Mouse (Mus musculus) heart, postnatal 14 days (tissue): ENCODE data around the gene Nags. TPM values are rescaled to one million over a fixed set of nuclear protein-coding genes. Genes with fewer than 3 reads are reported as not detected.

Experiments used
- DNase-seq, 2 experiments: peaks; one replicate each; pipeline ENCODE4 v3.0.0; 2021 to 2022
- intact Hi-C: fragments of 180-260 bp; cut with DNase I; formaldehyde crosslinking; loops from one replicate; pipeline ENCODE4 v1.15.1; 2025
- total RNA-seq, 2 experiments: library from RNA; stranded (reverse); gene quantifications; 2 replicates each; pipeline ENCODE4 v1.2.3; 2021

The Nags gene
- total RNA-seq, 2 experiments from 2014 or later: not detected

DNA sequence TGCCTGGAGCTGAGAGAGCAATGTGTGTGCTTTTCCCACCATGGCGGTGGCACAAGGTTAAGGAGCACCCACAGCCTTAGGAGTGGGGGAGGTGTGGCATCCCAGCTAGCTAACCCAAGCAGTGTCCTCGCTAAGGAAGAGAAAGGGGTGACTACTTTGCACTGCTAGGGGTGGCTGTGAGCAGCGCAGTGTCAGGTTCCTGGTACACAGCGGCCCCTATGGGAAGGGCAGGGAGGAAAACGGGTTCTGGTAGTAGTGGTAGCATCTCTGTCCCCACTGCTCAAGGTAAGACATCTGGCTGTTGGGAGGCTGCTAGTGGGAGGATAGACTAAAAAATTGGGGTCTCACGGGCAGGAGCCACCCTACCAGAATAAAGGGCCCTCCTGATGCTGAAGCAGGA lies 52.9 kb downstream of the Nags start:
- intact Hi-C loops: no loop called here

More for the DNA sequence above, 52.9 kb downstream of the Nags start:
- DNase-seq: no peak

Other genes with a start within 250 kb of the Nags start
- 1 to 10 TPM in 1 of 2 experiments, under 1 TPM in 1; 0.68 to 1.3 TPM for gene Sost, start 178.5 kb upstream of the Nags start, total RNA-seq
- not detected for gene Cfap97d1, start 161.2 kb upstream of the Nags start, total RNA-seq
- gene Dusp3, start 158.5 kb upstream of the Nags start, total RNA-seq: 100 to 1,000 TPM; 130 to 137 TPM
- gene Mpp3, start 117.1 kb upstream of the Nags start, total RNA-seq: 1 to 10 TPM; 4.3 to 5.2 TPM
- gene Cd300lg, start 104.0 kb upstream of the Nags start, total RNA-seq: 10 to 100 TPM; 61.8 to 69.1 TPM
- 1 to 10 TPM; 2.7 to 3.8 TPM for gene Mpp2, start 57.0 kb upstream of the Nags start, total RNA-seq
- not detected for gene Ppy, start 44.2 kb upstream of the Nags start, total RNA-seq
- not detected for gene Pyy, start 37.7 kb upstream of the Nags start, total RNA-seq
- gene Tmem101, start 10.9 kb downstream of the Nags start, total RNA-seq: 10 to 100 TPM; 14.5 TPM
- gene Lsm12, start 39.8 kb downstream of the Nags start, total RNA-seq: 10 to 100 TPM; 44.4 to 47.6 TPM
- 10 to 100 TPM; 35.0 to 35.7 TPM for gene G6pc3, start 44.1 kb downstream of the Nags start, total RNA-seq
- gene Hdac5, start 84.7 kb downstream of the Nags start, total RNA-seq: 100 to 1,000 TPM; 122 to 138 TPM
- under 1 TPM; 0.74 to 0.83 TPM for gene BC030867, start 103.4 kb downstream of the Nags start, total RNA-seq
- gene Asb16, start 123.2 kb downstream of the Nags start, total RNA-seq: under 1 TPM; 0.61 to 0.62 TPM
- 10 to 100 TPM; 26.6 TPM for gene Tmub2, start 139.4 kb downstream of the Nags start, total RNA-seq
- 10 to 100 TPM; 26.5 to 29.5 TPM for gene Atxn7l3, start 151.1 kb downstream of the Nags start, total RNA-seq
- gene Ubtf, start 174.2 kb downstream of the Nags start, total RNA-seq: 10 to 100 TPM; 60.1 to 69.7 TPM
- gene Slc4a1, start 220.7 kb downstream of the Nags start, total RNA-seq: 10 to 100 TPM; 22.7 to 23.0 TPM
- gene Rundc3a, start 247.9 kb downstream of the Nags start, total RNA-seq: under 1 TPM in 1 of 2 experiments, not detected in 1; 0.29 TPM